Mouse (Mus musculus) lung, postnatal 0 days (tissue): Measurements from ENCODE around the gene Ccdc42. TPM values are rescaled to one million over a fixed set of nuclear protein-coding genes. Genes with fewer than 3 reads are reported as not detected.
A peak's percentile ranks its signal among the peaks of the same experiment; 100 is the strongest.

Source experiments
- ATAC-seq: fragments of 200-750 bp; cut with Nextera tagmentation; 2 replicates; pipeline ENCODE4 v1.8.0; 2017; ENCODE audit warnings: moderate library complexity
- DNase-seq: peaks from one replicate; pipeline ENCODE4 v3.0.0-alpha.2; 2016; ENCODE audit warnings: low spot score
- H3K27ac ChIP-seq: fragments of 300-500 bp; sonication (generic); 2 replicates; pipeline ENCODE4 v1.5.1; 2014; ENCODE audit warnings: antibody characterized with exemption, mild to moderate bottlenecking, low read length, mixed read lengths
- H3K27me3 ChIP-seq: fragments of 300-500 bp; sonication (generic); replicated peaks from 2 replicates; pipeline ENCODE4 v1.6.1; 2014; ENCODE audit warnings: low read length, mixed read lengths; ENCODE audit not compliant: insufficient read depth
- H3K36me3 ChIP-seq: fragments of 300-500 bp; sonication (generic); 2 replicates; pipeline ENCODE4 v1.6.1; 2014; ENCODE audit warnings: low read length, mixed read lengths; ENCODE audit not compliant: insufficient read depth
- H3K4me1 ChIP-seq: fragments of 300-500 bp; sonication (generic); 2 replicates; pipeline ENCODE4 v1.6.1; 2014; ENCODE audit warnings: antibody characterized with exemption, low read depth, low read length, mixed read lengths; ENCODE audit not compliant: insufficient read depth
- H3K4me2 ChIP-seq: fragments of 300-500 bp; sonication (generic); replicated peaks from 2 replicates; pipeline ENCODE4 v1.6.1; 2014; ENCODE audit warnings: low read depth, mild to moderate bottlenecking, low read length, moderate library complexity, mixed read lengths
- H3K4me3 ChIP-seq: fragments of 300-500 bp; sonication (generic); 2 replicates; pipeline ENCODE4 v1.5.1; 2014; ENCODE audit warnings: low read depth, low read length
- H3K9ac ChIP-seq: fragments of 300-500 bp; sonication (generic); replicated peaks from 2 replicates; pipeline ENCODE4 v1.6.1; 2014; ENCODE audit warnings: low read depth, mild to moderate bottlenecking
- H3K9me3 ChIP-seq: fragments of 300-500 bp; sonication (generic); 2 replicates; pipeline ENCODE4 v1.6.1; 2016; ENCODE audit warnings: low read length, mixed read lengths
- CTCF ChIP-seq: IDR thresholded peaks from 2 replicates; pipeline ENCODE4 v1.5.1; 2016; ENCODE audit warnings: antibody characterized with exemption, mild to moderate bottlenecking
- EP300 ChIP-seq: IDR thresholded peaks from 2 replicates; pipeline ENCODE4 v1.6.1; 2016; ENCODE audit warnings: antibody characterized with exemption, mild to moderate bottlenecking, control low read depth
- WGBS: fragments of 180-500 bp; shearing (Covaris S2); extraction: QIAGEN DNeasy Blood & Tissue Kit; methylation state at CpG from one replicate; pipeline ENCODE4 v1.1.7; 2014; 5-methylcytosine and 5-hydroxymethylcytosine counted together
- polyA plus RNA-seq: library from polyadenylated mRNA; unstranded; fragments of >200 nt; fragmentation: Nextera tagmentation; extraction: Ambion mirVana; gene quantifications from 2 replicates; pipeline ENCODE4 v1.2.1, GENCODE M21; 2015

The Ccdc42 gene
- polyA plus RNA-seq, 1 experiment from 2014 or later, result 0.91 TPM

GRCm38 (mm10) chr11:68564356-68565031 lies 22.3 kb upstream of the Ccdc42 start:
- WGBS, result 68% methylated on average over 13 of the region's 13 CpGs
- TF ChIP-seq EP300, result no peak
- no peak for TF ChIP-seq CTCF

GRCm38 (mm10) chr11:68565032-68565429 lies 21.8 kb upstream of the Ccdc42 start:
- WGBS, result 87% methylated on average over 3 of the region's 3 CpGs
- peaks cover 4% of the 10 kb centered on the region; the same call in 1 of the 2 replicates for H3K4me1 ChIP-seq

More at GRCm38 (mm10) chr11:68564356-68565031, 22.3 kb upstream of the Ccdc42 start:
- Histone ChIP-seq H3K27me3 (no peaks in the 10 kb centered on the region), H3K36me3 (no peaks in the 10 kb centered on the region), H3K9ac (no peak overlapping the region), H3K4me2 (no peak overlapping the region), H3K27ac (no peak overlapping the region), H3K4me1 (peaks cover 4% of the 10 kb centered on the region; the same call in 1 of the 2 replicates), H3K4me3 (no peak overlapping the region), H3K9me3 (no peaks in the 10 kb centered on the region)
- no peak for DNase-seq
- ATAC-seq, result no peak

GRCm38 (mm10) chr11:68566447-68567059 lies 20.3 kb upstream of the Ccdc42 start:
- peak; percentile 81 for TF ChIP-seq CTCF
- TF ChIP-seq EP300, result no peak
- Histone ChIP-seq H3K4me3 (no peak overlapping the region; the same call in 1 of the 2 replicates), H3K36me3 (no peaks in the 10 kb centered on the region), H3K9me3 (no peaks in the 10 kb centered on the region), H3K27me3 (no peaks in the 10 kb centered on the region), H3K4me2 (peak overlapping the region; percentile 44), H3K9ac (no peak overlapping the region), H3K27ac (no peak overlapping the region), H3K4me1 (peaks cover 4% of the 10 kb centered on the region; the same call in 1 of the 2 replicates)
- DNase-seq, result peak; percentile 87
- peak; percentile 43; the same call in 1 of the 2 replicates for ATAC-seq
- WGBS, result 23% methylated on average over 17 of the region's 17 CpGs

More at GRCm38 (mm10) chr11:68565032-68565429, 21.8 kb upstream of the Ccdc42 start:
- H3K9ac ChIP-seq, result no peak overlapping the region
- H3K27ac ChIP-seq, result no peak overlapping the region
- no peaks in the 10 kb centered on the region for H3K27me3 ChIP-seq
- no peaks in the 10 kb centered on the region for H3K36me3 ChIP-seq
- ATAC-seq (no peak), DNase-seq (no peak)
- TF ChIP-seq EP300 (no peak), CTCF (no peak)
- H3K4me2 ChIP-seq, result no peak overlapping the region
- H3K4me3 ChIP-seq, result no peak overlapping the region
- H3K9me3 ChIP-seq, result no peaks in the 10 kb centered on the region

GRCm38 (mm10) chr11:68570861-68571260 lies 16.0 kb upstream of the Ccdc42 start:
- Histone ChIP-seq H3K4me1 (peaks cover 4% of the 10 kb centered on the region; the same call in 1 of the 2 replicates), H3K36me3 (no peaks in the 10 kb centered on the region), H3K9me3 (no peaks in the 10 kb centered on the region), H3K27me3 (no peaks in the 10 kb centered on the region), H3K4me2 (no peak overlapping the region), H3K9ac (no peak overlapping the region), H3K4me3 (no peak overlapping the region), H3K27ac (no peak overlapping the region)
- ATAC-seq, result peak; percentile 26; the same call in 1 of the 2 replicates
- TF ChIP-seq CTCF, result no peak
- no peak for TF ChIP-seq EP300
- WGBS, result 63% methylated on average over 5 of the region's 5 CpGs
- DNase-seq, result peak; percentile 54

- no peak overlapping the region for H3K9ac ChIP-seq
- no peaks in the 10 kb centered on the region for H3K4me1 ChIP-seq
- ATAC-seq (no peak), DNase-seq (no peak)
- TF ChIP-seq EP300 (no peak), CTCF (no peak)
- no peaks in the 10 kb centered on the region for H3K36me3 ChIP-seq
- no peaks in the 10 kb centered on the region for H3K27me3 ChIP-seq
- H3K4me3 ChIP-seq, result no peak overlapping the region
- H3K9me3 ChIP-seq, result no peaks in the 10 kb centered on the region
- WGBS, result 82% methylated on average over 1 of the region's 1 CpGs
- no peak overlapping the region for H3K4me2 ChIP-seq
- no peak overlapping the region for H3K27ac ChIP-seq
Measured at GRCm38 (mm10) chr11:68577076-68577475, 9.7 kb upstream of the Ccdc42 start.

- no peak overlapping the region for H3K4me3 ChIP-seq
- no peaks in the 10 kb centered on the region for H3K4me1 ChIP-seq
- H3K27me3 ChIP-seq, result no peaks in the 10 kb centered on the region
- TF ChIP-seq EP300 (no peak), CTCF (no peak)
- no peak overlapping the region for H3K9ac ChIP-seq
- ATAC-seq (no peak; the same call in 1 of the 2 replicates), DNase-seq (peak; percentile 28)
- H3K4me2 ChIP-seq, result no peak overlapping the region
- H3K36me3 ChIP-seq, result no peaks in the 10 kb centered on the region
- H3K9me3 ChIP-seq, result no peaks in the 10 kb centered on the region
- no peak overlapping the region for H3K27ac ChIP-seq
- 28% methylated on average over 9 of the region's 9 CpGs for WGBS
Measured at GRCm38 (mm10) chr11:68579462-68579881, 7.3 kb upstream of the Ccdc42 start.
